Mouse (Mus musculus) liver, embryonic 13.5 days (tissue): ENCODE data around the gene Mrgpra9. TPM values are rescaled to one million over a fixed set of nuclear protein-coding genes. Genes with fewer than 3 reads are reported as not detected.
"Not testable (repeated sequence)": the region's sequence is repeated elsewhere in the genome, so short reads cannot be mapped to it uniquely, and the experiment has no call there.

ENCODE experiments used
- ATAC-seq: fragments of 200-750 bp; cut with Nextera tagmentation; 2 replicates; pipeline ENCODE4 v1.8.0; 2017; ENCODE audit warnings: low read depth, mild to moderate bottlenecking, moderate number of reproducible peaks, moderate library complexity
- DNase-seq: peaks from one replicate; pipeline ENCODE4 v3.0.0; 2022
- H3K27ac ChIP-seq: fragments of 300-500 bp; sonication (generic); 2 replicates; pipeline ENCODE4 v1.5.1; 2015; ENCODE audit warnings: moderate library complexity, mild to moderate bottlenecking, inconsistent platforms
- H3K27me3 ChIP-seq: fragments of 300-500 bp; sonication (generic); 2 replicates; pipeline ENCODE4 v1.6.1; 2015; ENCODE audit warnings: mild to moderate bottlenecking, inconsistent platforms
- H3K36me3 ChIP-seq: fragments of 300-500 bp; sonication (generic); 2 replicates; pipeline ENCODE4 v1.6.1; 2015; ENCODE audit warnings: mild to moderate bottlenecking, inconsistent platforms
- H3K4me1 ChIP-seq: fragments of 300-500 bp; sonication (generic); replicated peaks from 2 replicates; pipeline ENCODE4 v1.6.1; 2015; ENCODE audit warnings: inconsistent platforms
- H3K4me2 ChIP-seq: fragments of 300-500 bp; sonication (generic); 2 replicates; pipeline ENCODE4 v1.6.1; 2015; ENCODE audit warnings: inconsistent platforms, mild to moderate bottlenecking, moderate library complexity
- H3K4me3 ChIP-seq: fragments of 300-500 bp; sonication (generic); replicated peaks from 2 replicates; pipeline ENCODE4 v1.5.1; 2015; ENCODE audit warnings: mild to moderate bottlenecking, inconsistent platforms
- H3K9ac ChIP-seq: fragments of 300-500 bp; sonication (generic); 2 replicates; pipeline ENCODE4 v1.6.1; 2015; ENCODE audit warnings: mild to moderate bottlenecking, inconsistent platforms
- H3K9me3 ChIP-seq: fragments of 300-500 bp; sonication (generic); replicated peaks from 2 replicates; pipeline ENCODE4 v1.6.1; 2016; ENCODE audit warnings: inconsistent platforms
- WGBS: fragments of 180-500 bp; shearing (Covaris S2); methylation state at CpG from one replicate; pipeline ENCODE4 v1.1.7; 2015; ENCODE audit not compliant: insufficient replicate concordance; 5-methylcytosine and 5-hydroxymethylcytosine counted together
- polyA plus RNA-seq: library from polyadenylated mRNA; unstranded; fragments of >200 nt; fragmentation: Nextera tagmentation; extraction: Ambion mirVana; gene quantifications from 2 replicates; pipeline ENCODE4 v1.2.1, GENCODE M21; 2015

Mrgpra9 gene
- not detected in 2 replicates for polyA plus RNA-seq

DNA sequence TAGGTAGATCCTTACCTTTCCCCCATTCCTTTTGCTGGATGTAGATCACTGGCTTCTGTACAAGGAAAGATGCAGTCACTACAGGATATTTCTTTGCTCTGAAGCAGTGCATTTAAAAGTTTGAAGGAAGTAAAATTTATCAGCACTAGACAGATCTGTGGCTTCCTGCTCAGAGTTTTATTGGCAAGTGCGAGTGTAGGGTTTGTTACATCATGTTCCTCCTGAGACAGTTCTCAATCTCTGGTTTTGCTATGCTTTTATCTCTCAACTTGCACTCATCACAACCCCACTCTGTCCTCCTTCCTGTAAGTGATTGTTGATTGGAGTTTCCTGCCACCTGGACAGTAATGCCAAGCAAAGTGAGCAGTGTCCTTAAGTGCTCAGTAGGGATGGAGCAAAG lies at the start of gene Mrgpra9:
Gene Mrgpra9, minus strand, starts transcription at position 79 of the 400 bp plus-strand sequence.
- no peaks in the 10 kb centered on the region for H3K9me3 ChIP-seq
- ATAC-seq = no peak
- 19% methylated on average over 1 of the region's 1 CpGs for WGBS
- no peak within 1 kb of the TSS for H3K4me3 ChIP-seq
- no peaks in the 10 kb centered on the region for H3K27me3 ChIP-seq
- no peaks in the 10 kb centered on the region for H3K4me1 ChIP-seq
- H3K4me2 ChIP-seq = no peak within 1 kb of the TSS
- H3K36me3 ChIP-seq = no peaks in the 10 kb centered on the region
- DNase-seq = no peak
- H3K27ac ChIP-seq = no peak within 1 kb of the TSS
- no peak within 1 kb of the TSS for H3K9ac ChIP-seq

DNA sequence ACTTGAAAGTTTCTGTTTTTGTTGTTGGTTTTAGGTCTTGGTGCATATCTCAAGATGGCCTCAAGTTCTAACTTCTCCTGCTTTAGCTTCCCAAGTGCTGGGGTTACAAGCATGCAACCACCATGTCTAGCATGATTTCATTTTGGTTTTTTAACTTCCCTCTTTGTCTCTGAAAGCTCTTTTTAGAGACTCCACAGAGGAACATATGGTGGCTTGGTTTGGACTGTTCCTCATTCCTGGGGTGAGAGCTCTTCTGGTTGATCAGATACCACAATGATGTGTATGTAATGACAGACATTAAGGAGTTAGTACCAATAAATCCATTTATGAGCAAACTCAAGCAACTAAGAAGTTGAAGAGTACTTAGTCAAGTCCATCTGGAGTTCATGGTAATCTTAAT lies 47.0 kb upstream of the Mrgpra9 start:
- not testable (repeated sequence) for H3K4me2 ChIP-seq, H3K9ac ChIP-seq, H3K36me3 ChIP-seq, DNase-seq, ATAC-seq, H3K27me3 ChIP-seq, H3K4me1 ChIP-seq, H3K27ac ChIP-seq, H3K4me3 ChIP-seq
- H3K9me3 ChIP-seq = peaks cover 10% of the 10 kb centered on the region; the same call in 1 of the 2 replicates

DNA sequence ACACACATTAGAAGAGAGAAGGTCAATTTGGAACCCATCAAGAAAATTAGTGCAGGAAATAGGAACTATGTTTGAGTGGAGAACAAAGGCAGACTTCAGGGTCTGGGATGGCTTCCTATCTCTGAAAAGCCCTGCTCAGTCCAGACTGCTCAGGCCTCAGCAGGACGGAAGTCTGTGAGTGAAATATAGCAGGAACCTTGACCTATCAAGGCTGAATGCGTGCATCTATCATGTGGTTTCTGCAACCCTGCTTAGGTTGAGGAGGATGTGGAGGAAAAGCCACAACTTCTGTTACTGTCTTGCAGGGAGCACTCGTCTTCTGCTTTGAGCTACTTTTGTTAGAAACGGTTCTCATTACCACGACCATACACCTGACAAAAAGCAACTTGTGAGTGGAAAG lies 18.9 kb upstream of the Mrgpra9 start:
- H3K9ac ChIP-seq, H3K4me3 ChIP-seq, H3K27ac ChIP-seq, H3K36me3 ChIP-seq, H3K4me2 ChIP-seq, H3K27me3 ChIP-seq, H3K4me1 ChIP-seq, ATAC-seq, DNase-seq, H3K9me3 ChIP-seq: not testable (repeated sequence)
- WGBS = 54% methylated on average over 5 of the region's 5 CpGs

DNA sequence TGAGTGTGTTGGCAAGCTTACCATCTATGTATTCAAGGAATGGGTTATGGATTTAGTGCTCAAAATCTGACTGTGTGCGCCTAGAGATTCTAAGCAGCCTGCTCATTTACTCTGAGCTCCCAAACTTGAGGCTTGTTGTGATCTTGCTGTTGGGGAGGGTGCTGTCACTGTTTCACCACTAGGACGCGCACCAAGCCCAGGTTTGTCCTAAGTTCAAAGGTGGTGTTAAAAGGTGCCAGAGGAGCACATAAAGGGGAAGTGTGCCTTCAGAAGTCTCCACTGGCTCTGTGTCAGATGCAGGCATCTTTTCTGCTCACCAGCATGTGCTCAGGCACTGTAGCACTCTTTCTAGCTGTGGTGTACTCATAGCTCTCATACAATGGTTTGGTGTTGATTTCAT lies 8.0 kb downstream of the Mrgpra9 start:
- Histone ChIP-seq H3K9me3 (no peaks in the 10 kb centered on the region), H3K36me3 (no peaks in the 10 kb centered on the region), H3K4me3 (no peak overlapping the region), H3K4me1 (no peaks in the 10 kb centered on the region), H3K4me2 (no peak overlapping the region), H3K9ac (no peak overlapping the region), H3K27me3 (no peaks in the 10 kb centered on the region), H3K27ac (no peak overlapping the region)
- no peak for ATAC-seq
- DNase-seq = no peak
- 60% methylated on average over 3 of the region's 3 CpGs for WGBS

DNA sequence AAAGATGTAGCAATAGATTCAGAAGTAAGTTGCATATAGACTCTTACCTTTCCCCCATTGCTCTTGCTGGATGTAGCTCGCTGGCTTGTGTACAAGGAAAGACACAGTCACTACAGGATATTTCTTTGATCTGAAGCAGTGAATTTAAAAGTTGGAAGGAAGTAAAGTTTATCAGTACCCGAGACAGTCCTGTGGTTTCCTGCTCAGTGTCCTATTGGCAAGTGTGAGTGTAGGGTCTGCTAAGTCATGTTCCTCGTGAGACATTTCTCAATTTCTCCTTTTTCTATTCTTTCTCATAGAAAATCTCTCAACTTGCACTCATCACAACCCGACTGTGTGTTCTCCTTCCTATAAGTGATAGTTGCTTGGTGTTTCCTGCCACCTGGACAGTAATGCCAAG lies 47.8 kb downstream of the Mrgpra9 start, which contains the start of gene Mrgpra6:
Gene Mrgpra6, minus strand, starts transcription at position 91 of the 400 bp plus-strand sequence.
- no peaks in the 10 kb centered on the region for H3K4me1 ChIP-seq
- WGBS = 16% methylated on average over 4 of the region's 4 CpGs
- no peaks in the 10 kb centered on the region for H3K27me3 ChIP-seq
- ATAC-seq (no peak), DNase-seq (no peak)
- no peaks in the 10 kb centered on the region for H3K9me3 ChIP-seq
- H3K4me2 ChIP-seq = no peak within 1 kb of the TSS
- no peaks in the 10 kb centered on the region for H3K36me3 ChIP-seq
- no peak within 1 kb of the TSS for H3K27ac ChIP-seq
- H3K4me3 ChIP-seq = no peak within 1 kb of the TSS
- no peak within 1 kb of the TSS for H3K9ac ChIP-seq

DNA sequence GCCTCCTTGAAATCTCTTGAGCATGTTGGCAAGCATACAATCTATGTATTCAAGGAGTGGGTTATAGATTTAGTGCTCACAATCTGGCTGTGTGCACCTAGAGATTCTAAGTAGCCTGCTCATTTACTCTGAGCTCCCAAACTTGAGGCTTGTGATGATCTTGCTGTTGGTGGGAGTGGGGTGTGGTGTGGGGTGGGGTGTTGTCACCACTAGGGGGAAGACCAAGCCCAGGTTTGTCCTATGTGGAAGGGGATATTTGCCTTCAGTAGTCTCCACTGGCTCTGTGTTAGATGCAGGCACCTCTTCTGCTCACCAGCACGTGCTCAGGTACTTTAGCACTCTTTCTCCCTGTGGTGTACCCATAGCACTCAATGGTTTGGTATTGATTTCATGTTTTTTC lies 57.4 kb downstream of the Mrgpra9 start:
- H3K27ac ChIP-seq = no peak overlapping the region
- WGBS = 26% methylated on average over 1 of the region's 1 CpGs
- H3K9ac ChIP-seq = no peak overlapping the region
- no peak for ATAC-seq
- no peaks in the 10 kb centered on the region for H3K9me3 ChIP-seq
- H3K36me3 ChIP-seq = no peaks in the 10 kb centered on the region
- H3K4me2 ChIP-seq = no peak overlapping the region
- H3K4me3 ChIP-seq = no peak overlapping the region
- no peak for DNase-seq
- H3K4me1 ChIP-seq = no peaks in the 10 kb centered on the region
- no peaks in the 10 kb centered on the region for H3K27me3 ChIP-seq

Other genes with a start within 250 kb of the Mrgpra9 start
- 10.6 and 13.1 TPM in 2 replicates for gene Spty2d1, start 244.4 kb downstream of the Mrgpra9 start, polyA plus RNA-seq
- gene Tmem86a, start 202.2 kb downstream of the Mrgpra9 start, polyA plus RNA-seq = 23.8 and 23.9 TPM in 2 replicates
- gene Ptpn5, start 119.2 kb downstream of the Mrgpra9 start, polyA plus RNA-seq = 0.05 and 0.10 TPM in 2 replicates
- gene Mrgpra6, start 47.9 kb downstream of the Mrgpra9 start, polyA plus RNA-seq = not detected in 2 replicates
- gene Mrgpra1, start 101.4 kb upstream of the Mrgpra9 start, polyA plus RNA-seq = not detected in 2 replicates
- gene Mrgpra2a, start 199.3 kb upstream of the Mrgpra9 start, polyA plus RNA-seq = 0.21 and 0.39 TPM in 2 replicates